Mouse (Mus musculus): ENCODE measurements at regions not wholly inside any gene's neighbourhood (a gene's known extent, or its start where the extent isn't known, plus 50 kb on each side); places are given as distances from the start of the nearest gene placed in this dataset.
A peak's percentile ranks its signal among the peaks of the same experiment; 100 is the strongest.

DNA sequence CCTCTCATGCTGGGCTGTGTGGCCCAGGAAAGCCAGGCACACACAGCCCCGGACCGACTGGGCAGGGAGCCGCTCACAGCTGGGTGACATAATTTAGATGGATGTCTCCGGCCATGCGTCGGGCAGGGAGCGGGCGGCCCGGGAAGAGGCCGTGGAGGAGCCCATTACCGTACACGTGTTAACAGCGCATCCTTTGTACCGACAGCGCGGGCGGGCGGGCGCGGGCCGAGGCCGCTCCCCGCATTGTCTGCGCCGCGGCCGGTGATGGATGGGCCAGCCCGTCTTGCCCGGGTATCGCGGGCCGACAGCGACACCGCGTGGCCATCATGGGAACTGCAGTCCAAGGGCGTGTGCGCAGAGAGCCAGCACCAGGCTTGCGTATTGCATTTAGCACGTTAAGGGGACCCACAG lies 98.6 kb downstream of the Cryba4 start:
- WGBS, result 1% methylated on average over 36 of the region's 39 CpGs
- H3K9ac ChIP-seq, result peak overlapping the region; percentile 11; the same call in 1 of the 2 replicates
- H3K27me3 ChIP-seq (replicated peaks), result peaks cover 8% of the 10 kb centered on the region

DNA sequence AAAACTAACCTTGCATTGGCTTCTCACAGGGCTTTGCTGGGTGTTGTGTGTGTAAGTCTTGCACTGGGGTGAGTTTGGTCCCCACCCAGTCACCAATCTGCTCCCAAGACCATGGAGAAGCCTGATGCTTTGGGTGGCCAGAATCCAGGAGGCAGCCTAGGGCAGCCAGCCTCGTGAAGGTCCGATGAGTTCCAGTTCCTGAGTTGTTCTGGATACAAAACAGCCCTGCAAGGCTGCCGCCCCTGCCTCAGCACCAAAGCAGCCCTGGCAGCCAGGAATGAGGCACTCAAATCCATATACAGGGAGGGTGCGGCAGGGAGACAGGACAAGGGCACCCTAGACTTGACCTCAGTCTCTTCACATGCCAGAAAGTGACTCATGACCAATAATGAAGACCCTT lies 97.7 kb downstream of the Cryba4 start:
- Histone ChIP-seq H3K9ac (no peak overlapping the region), H3K36me3 (no peaks in the 10 kb centered on the region), H3K27me3 (replicated peaks) (peaks cover 8% of the 10 kb centered on the region), H3K4me1 (replicated peaks) (0 out of 2 replicates have a peak, but pooled peaks cover 3% of the 10 kb centered on the region), H3K9me3 (no peaks in the 10 kb centered on the region), H3K4me2 (replicated peaks) (no peak overlapping the region), H3K27ac (no peak overlapping the region), H3K4me3 (replicated peaks) (no peak overlapping the region)
- no peak for ATAC-seq
- 60% methylated on average over 4 of the region's 4 CpGs for WGBS

More for the DNA sequence above, 98.6 kb downstream of the Cryba4 start:
- H3K9me3 ChIP-seq, result no peaks in the 10 kb centered on the region
- H3K4me3 ChIP-seq (replicated peaks), result peak overlapping the region; percentile 33
- peak; percentile 86 for ATAC-seq
- H3K4me1 ChIP-seq (replicated peaks), result 0 out of 2 replicates have a peak, but pooled peaks cover 3% of the 10 kb centered on the region
- peak overlapping the region; percentile 73 for H3K4me2 ChIP-seq (replicated peaks)
- H3K27ac ChIP-seq, result no peak overlapping the region
- no peaks in the 10 kb centered on the region for H3K36me3 ChIP-seq

DNA sequence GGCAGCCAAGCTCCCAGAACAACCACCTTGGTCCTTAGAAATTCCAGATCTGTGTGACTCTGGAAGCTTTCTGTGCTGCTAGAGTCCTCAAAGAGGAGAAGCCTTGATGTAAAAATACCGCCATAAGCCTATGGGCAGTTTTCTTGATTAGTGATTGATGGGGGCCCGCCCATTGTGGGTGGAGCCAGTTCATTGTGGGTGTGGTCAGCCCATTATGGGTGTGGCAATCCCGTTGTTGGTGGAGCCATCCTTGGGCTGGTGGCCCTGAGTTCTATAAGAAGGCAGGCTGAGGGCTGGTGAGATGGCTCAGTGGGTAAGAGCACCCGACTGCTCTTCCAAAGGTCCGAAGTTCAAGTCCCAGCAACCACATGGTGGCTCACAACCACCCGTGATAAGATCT lies 97.3 kb downstream of the Cryba4 start:
- Histone ChIP-seq H3K4me1 (replicated peaks) (0 out of 2 replicates have a peak, but pooled peaks cover 3% of the 10 kb centered on the region), H3K36me3 (no peaks in the 10 kb centered on the region), H3K27me3 (replicated peaks) (peaks cover 8% of the 10 kb centered on the region), H3K4me2 (replicated peaks) (no peak overlapping the region), H3K9ac (no peak overlapping the region), H3K27ac (no peak overlapping the region), H3K4me3 (replicated peaks) (no peak overlapping the region), H3K9me3 (no peaks in the 10 kb centered on the region)
- WGBS, result 64% methylated on average over 6 of the region's 6 CpGs
- no peak for ATAC-seq

DNA sequence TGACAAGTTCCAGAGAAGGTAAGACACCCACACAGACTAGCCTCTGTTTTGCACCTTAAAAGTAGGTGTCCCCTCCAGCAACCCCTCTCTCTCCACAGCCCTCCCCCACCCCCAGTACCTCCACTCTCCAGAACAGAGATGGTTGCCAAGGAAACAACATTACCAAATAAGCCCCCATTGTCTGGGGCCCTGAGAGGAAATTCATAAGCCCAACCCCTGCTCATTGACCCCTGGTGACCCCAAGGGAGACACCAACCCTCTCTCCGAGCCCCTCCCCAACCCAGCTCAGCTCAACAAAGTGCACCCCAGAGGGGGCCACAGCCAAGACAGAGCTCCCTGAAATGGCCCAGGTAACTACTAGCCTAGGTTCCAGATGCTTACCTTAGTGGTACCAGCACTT lies 96.3 kb downstream of the Cryba4 start:
- Histone ChIP-seq H3K4me3 (replicated peaks) (no peak overlapping the region), H3K27ac (no peak overlapping the region), H3K36me3 (no peaks in the 10 kb centered on the region), H3K27me3 (replicated peaks) (peaks cover 8% of the 10 kb centered on the region), H3K9me3 (no peaks in the 10 kb centered on the region), H3K4me2 (replicated peaks) (no peak overlapping the region), H3K9ac (no peak overlapping the region), H3K4me1 (replicated peaks) (0 out of 2 replicates have a peak, but pooled peaks cover 3% of the 10 kb centered on the region)
- 46% methylated on average over 1 of the region's 1 CpGs for WGBS
- no peak for ATAC-seq

DNA sequence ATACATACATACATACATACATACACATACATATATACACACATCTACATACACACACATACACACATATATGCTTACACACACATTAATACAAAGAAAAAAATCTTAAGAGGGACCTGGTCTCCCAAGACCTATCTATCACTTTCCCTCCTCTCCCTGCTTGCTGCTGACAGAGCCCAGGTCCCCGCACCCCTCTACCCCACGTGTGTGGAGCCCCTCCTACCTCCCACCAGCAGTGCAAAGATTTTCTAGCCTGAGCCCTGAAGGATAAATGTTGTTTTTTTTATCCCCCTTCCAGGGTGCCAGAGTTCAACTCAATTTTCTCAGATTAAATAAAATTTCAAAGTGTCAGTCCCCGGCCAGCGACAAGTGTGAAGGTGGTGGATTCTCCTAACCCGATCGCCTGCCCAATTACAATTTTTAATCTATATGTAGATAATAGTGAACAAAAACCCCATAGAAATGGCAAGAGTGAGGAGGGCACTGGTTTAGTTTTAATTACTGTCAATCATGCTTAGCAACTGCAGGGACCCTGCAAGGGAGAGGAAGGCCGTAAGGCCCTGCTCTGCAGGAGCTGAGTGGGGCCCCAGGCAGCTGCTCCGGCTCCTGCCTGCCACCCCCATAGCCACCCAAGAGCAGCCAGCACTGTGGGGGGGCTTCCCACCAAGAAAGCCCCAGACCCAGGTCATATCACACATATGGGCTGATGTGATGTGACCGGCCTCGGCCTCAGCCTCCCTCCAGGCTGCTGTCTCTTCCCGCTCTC lies 85.7 kb downstream of the Cryba4 start:
- no peaks in the 10 kb centered on the region for H3K36me3 ChIP-seq
- H3K4me1 ChIP-seq (replicated peaks), result no peaks in the 10 kb centered on the region
- H3K27me3 ChIP-seq (replicated peaks), result no peaks in the 10 kb centered on the region
- H3K4me2 ChIP-seq (replicated peaks), result no peak overlapping the region
- ATAC-seq, result no peak
- H3K27ac ChIP-seq, result no peak overlapping the region
- no peak overlapping the region for H3K4me3 ChIP-seq (replicated peaks)
- 69% methylated on average over 11 of the region's 11 CpGs for WGBS
- no peaks in the 10 kb centered on the region for H3K9me3 ChIP-seq
- H3K9ac ChIP-seq, result no peak overlapping the region

DNA sequence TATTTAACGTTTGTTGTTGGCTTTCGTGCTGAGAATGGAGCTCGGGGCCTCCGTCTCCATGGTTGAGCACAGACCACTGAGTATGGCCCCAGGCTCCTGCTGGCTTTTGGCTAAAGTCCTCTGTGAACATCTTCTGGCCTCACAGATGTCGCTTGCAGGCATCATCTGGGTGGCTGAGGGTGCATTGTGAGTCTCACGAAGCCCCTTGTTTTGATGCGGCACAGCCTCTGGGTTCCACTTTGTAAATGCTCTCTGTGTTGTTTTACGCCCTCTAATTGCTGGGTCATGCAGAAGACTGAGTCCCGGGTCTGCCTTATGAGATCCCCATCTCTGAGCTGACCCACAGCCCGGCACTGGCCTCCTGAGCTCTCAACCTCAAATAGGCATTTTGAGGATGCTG lies 84.5 kb downstream of the Cryba4 start:
- H3K4me1 ChIP-seq (replicated peaks), result no peaks in the 10 kb centered on the region
- no peaks in the 10 kb centered on the region for H3K27me3 ChIP-seq (replicated peaks)
- no peak overlapping the region for H3K27ac ChIP-seq
- WGBS, result 77% methylated on average over 10 of the region's 10 CpGs
- H3K9ac ChIP-seq, result no peak overlapping the region
- no peaks in the 10 kb centered on the region for H3K9me3 ChIP-seq
- no peak overlapping the region for H3K4me3 ChIP-seq (replicated peaks)
- no peak for ATAC-seq
- no peak overlapping the region for H3K4me2 ChIP-seq (replicated peaks)
- H3K36me3 ChIP-seq, result no peaks in the 10 kb centered on the region

DNA sequence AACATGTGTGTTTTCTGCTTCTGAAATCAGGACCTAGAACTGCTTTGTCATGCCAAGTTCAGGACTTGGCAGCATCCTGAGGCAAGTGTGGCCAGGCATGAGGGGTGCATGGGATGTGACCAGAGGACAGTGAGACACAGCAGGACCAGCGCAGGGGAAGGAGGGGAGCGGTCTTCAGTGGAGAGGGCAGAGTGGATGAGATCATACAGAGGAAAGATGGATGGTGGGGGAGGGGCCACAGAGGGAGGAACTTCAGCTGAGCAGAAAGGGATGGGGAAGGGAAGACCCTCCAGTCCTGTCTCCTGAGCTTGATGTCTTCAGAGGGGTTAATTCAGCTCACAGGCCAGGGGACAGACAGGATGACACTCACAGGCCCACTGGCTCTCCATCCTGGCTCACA lies 81.0 kb downstream of the Cryba4 start:
- Histone ChIP-seq H3K9me3 (no peaks in the 10 kb centered on the region), H3K27ac (no peak overlapping the region), H3K4me3 (replicated peaks) (no peak overlapping the region), H3K4me1 (replicated peaks) (no peaks in the 10 kb centered on the region), H3K9ac (no peak overlapping the region), H3K4me2 (replicated peaks) (no peak overlapping the region), H3K36me3 (no peaks in the 10 kb centered on the region), H3K27me3 (replicated peaks) (no peaks in the 10 kb centered on the region)
- 41% methylated on average over 2 of the region's 2 CpGs for WGBS
- no peak for ATAC-seq

DNA sequence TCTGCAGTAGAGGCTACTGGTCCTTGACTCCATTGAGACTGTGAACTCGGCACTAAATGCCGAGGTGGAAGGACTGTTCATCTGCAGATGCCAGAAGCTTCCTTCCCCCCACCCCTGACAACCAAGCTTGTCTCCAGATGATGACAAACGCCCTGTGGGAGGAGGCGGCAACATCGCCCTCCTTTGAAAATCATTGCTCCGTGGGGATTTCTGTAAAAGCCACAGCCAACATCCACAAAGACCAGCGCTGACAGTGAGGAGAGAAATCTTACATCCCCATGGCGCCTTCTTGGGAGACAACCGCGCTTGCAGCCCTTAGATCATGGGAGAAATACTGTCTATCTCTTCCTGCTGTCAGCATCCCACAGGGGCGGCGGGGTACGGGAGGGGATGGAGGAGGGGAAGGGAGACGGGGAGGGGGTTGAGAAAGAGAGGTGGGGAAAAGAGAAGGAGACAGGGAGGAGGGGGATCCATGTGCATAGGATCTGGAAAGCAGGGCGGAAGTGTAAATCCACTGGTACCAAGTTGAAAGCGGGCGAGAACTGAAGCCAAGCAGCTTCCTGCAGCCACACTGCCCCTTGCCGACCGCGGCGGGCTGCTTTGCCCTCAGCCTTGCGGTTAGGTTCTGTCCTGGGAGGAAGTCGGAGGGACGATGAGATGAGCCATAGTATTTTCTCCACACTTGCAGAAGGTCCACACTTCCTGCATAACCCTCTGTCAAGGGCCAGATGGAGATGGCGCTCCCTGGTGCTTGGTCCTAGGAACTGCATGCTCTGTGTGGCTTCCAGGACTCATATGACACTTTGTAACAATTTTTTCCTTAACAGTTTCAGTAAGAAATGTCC lies 72.9 kb downstream of the Cryba4 start:
- Histone ChIP-seq H3K9me3 (no peaks in the 10 kb centered on the region), H3K27ac (0 out of 2 replicates have a peak overlapping the region, but pooled peaks have one; percentile 17), H3K27me3 (replicated peaks) (no peaks in the 10 kb centered on the region; the same call in 1 of the 2 replicates), H3K4me1 (replicated peaks) (peaks cover 4% of the 10 kb centered on the region; the same call in 1 of the 2 replicates), H3K4me2 (replicated peaks) (peak overlapping the region; percentile 66), H3K36me3 (no peaks in the 10 kb centered on the region), H3K4me3 (replicated peaks) (peak overlapping the region; percentile 33), H3K9ac (peak overlapping the region; percentile 26)
- 12% methylated on average over 25 of the region's 25 CpGs for WGBS
- ATAC-seq, result 0 out of 2 replicates have a peak, but pooled peaks have one; percentile 61

DNA sequence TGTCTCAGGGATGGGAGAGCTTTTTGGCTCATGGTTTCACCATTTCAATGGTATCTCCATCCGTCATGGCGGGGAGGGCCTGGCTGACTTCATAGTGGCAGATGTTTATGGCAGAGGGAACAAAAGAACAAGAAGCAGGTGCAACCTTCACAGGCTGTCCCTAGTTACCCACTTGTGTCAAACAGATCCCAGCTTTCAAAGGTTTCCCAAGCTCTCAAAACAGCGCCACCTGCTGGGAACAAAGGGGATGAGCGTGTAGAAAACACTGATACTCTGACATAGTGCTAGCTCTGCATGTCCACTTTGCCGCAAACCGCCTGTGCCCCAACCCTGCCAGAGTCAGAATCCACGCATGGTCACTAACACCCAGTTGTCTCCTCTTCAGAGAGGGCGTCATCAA lies 69.5 kb downstream of the Cryba4 start:
- Histone ChIP-seq H3K27me3 (replicated peaks) (no peaks in the 10 kb centered on the region; the same call in 1 of the 2 replicates), H3K9ac (no peak overlapping the region), H3K4me2 (replicated peaks) (no peak overlapping the region), H3K4me1 (replicated peaks) (peaks cover 4% of the 10 kb centered on the region; the same call in 1 of the 2 replicates), H3K36me3 (no peaks in the 10 kb centered on the region), H3K27ac (no peak overlapping the region), H3K9me3 (no peaks in the 10 kb centered on the region), H3K4me3 (replicated peaks) (no peak overlapping the region)
- WGBS, result 39% methylated on average over 8 of the region's 8 CpGs
- ATAC-seq, result no peak

DNA sequence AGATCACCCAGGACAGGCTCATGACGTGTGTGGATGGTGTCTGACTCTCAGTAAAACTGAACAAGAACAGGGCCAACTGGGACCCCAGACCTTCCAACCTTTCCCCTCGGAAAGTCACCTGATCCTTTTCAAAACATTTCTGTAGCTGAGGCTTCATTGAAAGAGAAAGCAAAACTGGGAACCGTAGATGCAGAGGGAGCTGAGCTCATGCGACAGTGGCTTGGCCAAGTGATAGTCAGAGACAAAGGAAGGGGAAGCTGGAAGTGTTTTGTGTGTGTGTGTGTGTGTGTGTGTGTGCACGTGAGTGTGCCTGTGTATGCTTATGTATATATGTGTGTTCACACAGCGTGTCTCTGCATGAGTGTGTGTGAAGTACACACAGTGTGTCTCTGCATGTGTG lies 56.7 kb downstream of the Cryba4 start:
- 65% methylated on average over 6 of the region's 6 CpGs for WGBS
- no peaks in the 10 kb centered on the region for H3K4me1 ChIP-seq (replicated peaks)
- no peak overlapping the region for H3K9ac ChIP-seq
- H3K27me3 ChIP-seq (replicated peaks), result no peaks in the 10 kb centered on the region
- no peak overlapping the region for H3K27ac ChIP-seq
- no peaks in the 10 kb centered on the region for H3K9me3 ChIP-seq
- H3K4me2 ChIP-seq (replicated peaks), result no peak overlapping the region
- ATAC-seq, result no peak
- no peaks in the 10 kb centered on the region for H3K36me3 ChIP-seq
- H3K4me3 ChIP-seq (replicated peaks), result no peak overlapping the region
